Mouse (Mus musculus) heart, adult 2 months (tissue): Measurements from ENCODE around the gene Ctse. TPM values are rescaled to one million over a fixed set of nuclear protein-coding genes. Genes with fewer than 3 reads are reported as not detected.

Source experiments
- DNase-seq, 2 experiments: peaks; one replicate each; pipeline ENCODE4 v3.0.0; 2021
- H3K27ac ChIP-seq: fragments of 200-600 bp; 2 replicates; pipeline ENCODE4 v1.8.1; 2022
- H3K27me3 ChIP-seq: fragments of 200-500 bp; 2 replicates; pipeline ENCODE4 v1.6.1; 2012; ENCODE audit warnings: mild to moderate bottlenecking, low read length, inconsistent platforms, mixed read lengths; ENCODE audit not compliant: control insufficient read depth, insufficient read depth
- H3K36me3 ChIP-seq: fragments of 200-500 bp; 2 replicates; pipeline ENCODE4 v1.6.1; 2012; ENCODE audit warnings: low read length, inconsistent platforms; ENCODE audit not compliant: control insufficient read depth, insufficient read depth
- H3K4me1 ChIP-seq: fragments of 200-500 bp; 2 replicates; pipeline ENCODE4 v1.6.1; 2011; ENCODE audit warnings: low read length; ENCODE audit not compliant: control insufficient read depth, insufficient read depth
- H3K4me3 ChIP-seq: fragments of 200-600 bp; 2 replicates; pipeline ENCODE4 v1.8.1; 2022
- H3K79me2 ChIP-seq: fragments of 200-500 bp; replicated peaks from 2 replicates; pipeline ENCODE4 v1.6.1; 2012; ENCODE audit warnings: mild to moderate bottlenecking, inconsistent platforms, low read length, moderate library complexity, mixed read lengths; ENCODE audit not compliant: control insufficient read depth, insufficient read depth
- H3K9ac ChIP-seq: fragments of 200-500 bp; 2 replicates; pipeline ENCODE4 v1.6.1; 2012; ENCODE audit warnings: low read depth, mild to moderate bottlenecking, control low read depth, inconsistent platforms, low read length, mixed read lengths
- CTCF ChIP-seq: fragments of 200-600 bp; IDR thresholded peaks from 2 replicates; pipeline ENCODE4 v1.8.1; 2022; ENCODE audit warnings: antibody characterized with exemption, mild to moderate bottlenecking, moderate library complexity
- EP300 ChIP-seq: fragments of 200-500 bp; IDR thresholded peaks from 2 replicates; pipeline ENCODE4 v1.6.1; 2011; ENCODE audit warnings: low read depth, low read length, control low read depth; ENCODE audit not compliant: insufficient read depth
- POLR2A ChIP-seq: fragments of 200-500 bp; IDR thresholded peaks from 2 replicates; pipeline ENCODE4 v1.6.1; 2011; ENCODE audit warnings: mild to moderate bottlenecking, low read depth, low read length, control low read depth; ENCODE audit not compliant: insufficient read depth
- WGBS: fragments of 180-500 bp; shearing (Covaris S2); methylation state at CpG from one replicate; pipeline ENCODE4 v1.1.7; 2018; 5-methylcytosine and 5-hydroxymethylcytosine counted together
- intact Hi-C: fragments of 180-260 bp; cut with DNase I; formaldehyde crosslinking; loops from one replicate; pipeline ENCODE4 v1.15.1; 2025
- polyA plus RNA-seq: library from polyadenylated mRNA; depleted of rRNA; stranded (reverse); fragments of >200 nt; gene quantifications from 2 replicates; pipeline ENCODE4 v1.2.3, GENCODE M21; 2012; rRNA removed
- total RNA-seq, 2 experiments: library from RNA; stranded (reverse); gene quantifications; 2 replicates each; pipeline ENCODE4 v1.2.3; 2021

Ctse gene
- total and polyA plus RNA-seq, 3 experiments: 0.39 to 0.86 (median 0.63) TPM

DNA sequence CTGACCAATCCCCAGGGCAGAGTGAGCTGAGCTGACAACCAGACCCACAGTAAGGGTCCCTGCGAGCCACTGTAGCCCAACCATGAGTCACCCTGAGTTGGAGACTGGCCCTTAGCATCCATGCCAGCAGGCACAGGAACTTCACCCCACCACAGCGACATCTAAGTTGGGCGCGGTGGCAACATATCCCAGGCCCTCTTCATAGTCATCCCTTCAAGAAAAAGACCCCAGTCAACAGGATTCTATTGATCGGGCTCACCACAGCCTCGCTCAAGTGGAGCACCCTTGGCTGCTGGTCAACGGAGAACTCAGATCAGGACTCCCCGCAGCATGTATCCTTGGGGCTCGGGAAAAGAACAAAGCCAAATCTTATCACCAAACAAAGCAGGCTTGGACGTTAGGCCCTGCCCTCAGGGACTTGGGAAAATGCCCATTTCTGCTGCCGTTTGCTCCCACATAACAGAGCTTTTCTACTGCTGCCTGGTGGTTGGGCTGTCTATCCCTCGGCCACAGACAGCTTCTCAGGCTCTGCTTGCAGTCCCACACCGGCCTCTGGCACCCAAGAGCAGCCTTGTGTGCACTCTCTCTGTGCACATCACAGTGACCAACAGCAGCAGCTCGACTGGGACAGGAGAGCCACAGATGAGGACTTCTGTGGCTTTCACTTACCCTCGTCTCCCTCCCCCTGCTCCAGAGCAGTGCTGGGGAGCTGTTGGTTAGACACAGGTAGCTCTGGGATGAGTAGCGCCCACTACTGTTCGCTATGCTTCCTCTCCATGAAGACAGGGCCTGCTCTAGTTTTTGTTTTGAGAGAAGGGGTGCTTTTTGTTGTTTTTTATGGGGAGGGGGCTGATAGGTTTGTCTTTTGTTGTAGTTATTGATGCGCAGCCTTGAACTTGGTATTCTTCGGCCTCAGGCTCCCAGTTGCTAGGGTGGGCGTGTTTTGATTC lies 76.6 kb downstream of the Ctse start:
- no peaks in the 10 kb centered on the region for H3K79me2 ChIP-seq
- TF ChIP-seq POLR2A (no peak), EP300 (no peak), CTCF (0 out of 2 replicates have a peak, but pooled peaks have one; percentile 17)
- no peak overlapping the region for H3K27ac ChIP-seq
- H3K4me3 ChIP-seq: no peak overlapping the region
- no peaks in the 10 kb centered on the region for H3K27me3 ChIP-seq
- no peaks in the 10 kb centered on the region for H3K36me3 ChIP-seq
- DNase-seq: peak in 1 of 2 experiments; percentile 29
- no peak overlapping the region for H3K9ac ChIP-seq
- H3K4me1 ChIP-seq: peaks cover 1% of the 10 kb centered on the region; the same call in 1 of the 2 replicates
- intact Hi-C loops: no loop called here
- 47% methylated on average over 20 of the region's 20 CpGs for WGBS

- TF ChIP-seq CTCF (no peak), POLR2A (no peak), EP300 (no peak)
- Histone ChIP-seq H3K4me3 (no peak overlapping the region), H3K4me1 (no peaks in the 10 kb centered on the region), H3K27ac (no peak overlapping the region), H3K9ac (no peak overlapping the region), H3K36me3 (no peaks in the 10 kb centered on the region), H3K27me3 (no peaks in the 10 kb centered on the region), H3K79me2 (no peaks in the 10 kb centered on the region)
- intact Hi-C loops: no loop called here
- WGBS: 81% methylated on average over 16 of the region's 16 CpGs
- no peak for DNase-seq
Observed at GRCm38 (mm10) chr1:131718952-131719694, 81.0 kb downstream of the Ctse start.

GRCm38 (mm10) chr1:131721989-131722388 lies 83.9 kb downstream of the Ctse start:
- H3K4me3 ChIP-seq: no peak overlapping the region
- no peak for DNase-seq
- H3K4me1 ChIP-seq: peaks cover 8% of the 10 kb centered on the region
- H3K36me3 ChIP-seq: no peaks in the 10 kb centered on the region
- 54% methylated on average over 3 of the region's 3 CpGs for WGBS
- intact Hi-C loops: no loop called here
- H3K9ac ChIP-seq: no peak overlapping the region
- no peak for TF ChIP-seq EP300
- TF ChIP-seq POLR2A: no peak
- TF ChIP-seq CTCF: no peak
- H3K27ac ChIP-seq: no peak overlapping the region
- no peaks in the 10 kb centered on the region for H3K79me2 ChIP-seq
- H3K27me3 ChIP-seq: no peaks in the 10 kb centered on the region

GRCm38 (mm10) chr1:131723549-131723948 lies 85.4 kb downstream of the Ctse start:
- H3K9ac ChIP-seq: no peak overlapping the region
- no peak overlapping the region for H3K27ac ChIP-seq
- intact Hi-C loops: no loop called here

More at GRCm38 (mm10) chr1:131723549-131723948, 85.4 kb downstream of the Ctse start:
- TF ChIP-seq EP300 (no peak), POLR2A (no peak), CTCF (no peak)
- DNase-seq: no peak
- H3K27me3 ChIP-seq: no peaks in the 10 kb centered on the region
- no peak overlapping the region for H3K4me3 ChIP-seq
- H3K4me1 ChIP-seq: peaks cover 8% of the 10 kb centered on the region
- no peaks in the 10 kb centered on the region for H3K36me3 ChIP-seq
- H3K79me2 ChIP-seq: no peaks in the 10 kb centered on the region
- 94% methylated on average over 4 of the region's 4 CpGs for WGBS

Other genes with a start within 250 kb of the Ctse start
- gene Srgap2, start 111.0 kb upstream of the Ctse start, total RNA-seq: 10 to 100 TPM; 15.9 to 20.5 TPM
- gene Srgap2, start 111.0 kb upstream of the Ctse start, polyA plus RNA-seq: 15.2 and 16.9 TPM in 2 replicates
- under 1 TPM; 0.73 to 0.78 TPM for gene Fam72a, start 110.4 kb upstream of the Ctse start, total RNA-seq
- 0.18 and 0.29 TPM in 2 replicates for gene Fam72a, start 110.4 kb upstream of the Ctse start, polyA plus RNA-seq
- gene Avpr1b, start 39.1 kb upstream of the Ctse start, total RNA-seq: not detected
- not detected in 2 replicates for gene Avpr1b, start 39.1 kb upstream of the Ctse start, polyA plus RNA-seq
- gene Rab7b, start 50.4 kb downstream of the Ctse start, total RNA-seq: 1 to 10 TPM; 3.0 to 3.5 TPM
- 3.7 and 3.9 TPM in 2 replicates for gene Rab7b, start 50.4 kb downstream of the Ctse start, polyA plus RNA-seq
- not detected for gene Slc26a9, start 105.7 kb downstream of the Ctse start, total RNA-seq
- 0.03 and 0.08 TPM in 2 replicates for gene Slc26a9, start 105.7 kb downstream of the Ctse start, polyA plus RNA-seq
- 1 to 10 TPM; 5.8 to 7.5 TPM for gene Pm20d1, start 159.1 kb downstream of the Ctse start, total RNA-seq
- gene Pm20d1, start 159.1 kb downstream of the Ctse start, polyA plus RNA-seq: 5.9 and 8.3 TPM in 2 replicates
- gene Slc41a1, start 189.2 kb downstream of the Ctse start, total RNA-seq: 10 to 100 TPM; 43.4 to 65.9 TPM
- gene Slc41a1, start 189.2 kb downstream of the Ctse start, polyA plus RNA-seq: 69.5 and 84.1 TPM in 2 replicates
- 10 to 100 TPM; 11.2 to 11.8 TPM for gene Rab29, start 228.9 kb downstream of the Ctse start, total RNA-seq
- gene Rab29, start 228.9 kb downstream of the Ctse start, polyA plus RNA-seq: 17.4 and 28.6 TPM in 2 replicates